Mouse (Mus musculus): ENCODE measurements around the gene Zfp1. TPM values are rescaled to one million over a fixed set of nuclear protein-coding genes. Genes with fewer than 3 reads are reported as not detected.

The Zfp1 gene
- polyA plus RNA-seq, 1 experiment from 2014 or later, result 24.4 TPM

DNA sequence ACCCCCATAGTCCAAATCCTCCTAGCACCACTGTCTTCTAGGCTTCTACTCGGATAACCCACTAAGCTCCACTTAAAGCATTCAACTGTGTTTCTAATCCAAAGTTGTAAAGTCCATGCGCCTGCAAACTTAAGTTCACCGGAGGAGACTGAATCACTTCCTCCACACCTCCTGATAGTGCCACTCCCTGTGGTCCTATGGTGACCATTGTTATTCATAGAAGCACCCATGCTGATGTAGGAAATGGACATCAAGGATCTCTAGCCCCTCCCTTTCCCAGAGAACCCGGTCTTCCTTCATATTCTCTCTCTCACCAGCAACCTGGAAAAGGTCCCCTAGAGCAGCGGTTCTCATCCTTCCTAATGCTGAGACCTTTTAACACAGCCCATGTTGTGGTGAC is 30.0 kb upstream of the Zfp1 start:
- WGBS, result 77% methylated on average over 5 of the region's 5 CpGs
- Histone ChIP-seq H3K27ac (no peak overlapping the region), H3K4me1 (0 out of 2 replicates have a peak, but pooled peaks cover 3% of the 10 kb centered on the region), H3K9ac (no peak overlapping the region), H3K4me3 (no peak overlapping the region), H3K9me3 (no peaks in the 10 kb centered on the region), H3K36me3 (peaks cover 3% of the 10 kb centered on the region; the same call in 1 of the 2 replicates), H3K27me3 (no peaks in the 10 kb centered on the region), H3K4me2 (no peak overlapping the region)
- no peak for ATAC-seq (ENCODE audit: insufficient number of reproducible peaks, low FRiP score, low TSS enrichment, low read depth)

DNA sequence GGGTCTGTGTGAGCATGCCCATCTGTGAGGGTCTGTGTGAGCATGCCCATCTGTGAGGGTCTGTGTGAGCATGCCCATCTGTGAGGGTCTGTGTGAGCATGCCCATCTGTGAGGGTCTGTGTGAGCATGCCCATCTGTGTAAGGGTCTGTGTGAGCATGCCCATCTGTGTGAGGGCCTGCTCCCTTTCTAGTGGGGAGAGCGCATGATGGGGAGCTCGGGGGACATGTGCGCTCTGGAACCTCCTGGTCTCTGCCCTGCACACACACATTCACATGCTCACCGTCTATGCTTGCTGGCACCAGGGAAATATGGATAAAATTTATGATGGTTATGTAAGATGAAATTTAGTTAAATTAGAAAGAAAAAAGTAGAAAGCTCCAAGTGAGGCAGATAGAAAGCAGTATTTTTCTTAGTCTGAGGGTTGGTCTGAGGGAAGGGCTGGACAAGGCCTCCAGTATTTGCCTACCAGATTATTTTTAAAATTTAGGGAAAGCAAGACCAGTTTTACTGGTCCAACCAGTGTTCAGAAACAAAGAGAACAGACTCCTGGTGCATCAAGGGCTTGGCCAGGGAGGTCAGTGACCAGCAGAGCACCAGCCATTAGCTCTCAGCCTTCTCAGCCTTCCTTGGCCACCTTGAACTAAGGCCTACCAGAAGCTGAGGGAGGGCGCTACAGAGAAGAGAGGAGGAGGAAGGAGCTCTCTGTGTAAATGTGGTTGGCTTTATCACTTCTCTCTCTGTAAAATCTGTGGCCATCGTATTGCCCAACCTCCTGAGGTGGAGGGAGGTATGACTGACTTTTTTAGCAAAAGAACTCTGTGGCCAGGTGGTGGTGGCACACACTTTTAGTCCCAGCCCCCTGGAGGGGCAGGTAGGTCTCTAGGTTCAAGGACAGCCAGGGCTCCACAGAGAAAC is 28.2 kb upstream of the Zfp1 start:
- Histone ChIP-seq H3K9ac (no peak overlapping the region), H3K36me3 (peaks cover 10% of the 10 kb centered on the region)
- no peak for ATAC-seq (ENCODE audit: insufficient number of reproducible peaks, low FRiP score, low TSS enrichment, low read depth)

DNA sequence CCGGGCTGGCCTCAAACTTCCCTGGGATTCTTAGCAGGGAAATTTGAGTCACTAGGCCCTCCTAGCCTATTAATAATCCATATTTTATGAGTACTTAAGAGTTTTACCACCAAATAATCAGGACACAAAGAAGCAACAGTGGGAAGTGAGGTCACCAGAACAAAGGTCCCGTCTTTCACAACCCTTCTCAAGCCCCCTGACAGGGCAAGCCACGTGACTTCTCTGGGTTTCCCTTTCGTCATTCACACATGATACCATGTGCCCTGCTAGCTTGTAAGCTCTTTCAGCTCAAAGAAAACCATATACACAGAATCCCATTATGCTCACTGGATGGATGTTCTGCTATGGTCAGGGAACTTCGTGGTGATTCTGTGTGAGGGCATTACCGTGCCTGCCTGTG is 25.4 kb upstream of the Zfp1 start:
- H3K4me3 ChIP-seq, result no peak overlapping the region
- 0 out of 2 replicates have a peak, but pooled peaks cover 3% of the 10 kb centered on the region for H3K4me1 ChIP-seq
- H3K9ac ChIP-seq, result no peak overlapping the region
- no peaks in the 10 kb centered on the region for H3K27me3 ChIP-seq
- H3K27ac ChIP-seq, result no peak overlapping the region
- H3K36me3 ChIP-seq, result peaks cover 24% of the 10 kb centered on the region
- no peak overlapping the region for H3K4me2 ChIP-seq
- ATAC-seq (ENCODE audit: insufficient number of reproducible peaks, low FRiP score, low TSS enrichment, low read depth), result no peak
- WGBS, result 64% methylated on average over 6 of the region's 6 CpGs
- H3K9me3 ChIP-seq, result no peaks in the 10 kb centered on the region

More for the DNA sequence above, 28.2 kb upstream of the Zfp1 start:
- Histone ChIP-seq H3K4me3 (no peak overlapping the region), H3K4me1 (0 out of 2 replicates have a peak, but pooled peaks cover 3% of the 10 kb centered on the region), H3K9me3 (no peaks in the 10 kb centered on the region), H3K27ac (no peak overlapping the region), H3K4me2 (no peak overlapping the region), H3K27me3 (no peaks in the 10 kb centered on the region)
- 83% methylated on average over 6 of the region's 6 CpGs for WGBS

DNA sequence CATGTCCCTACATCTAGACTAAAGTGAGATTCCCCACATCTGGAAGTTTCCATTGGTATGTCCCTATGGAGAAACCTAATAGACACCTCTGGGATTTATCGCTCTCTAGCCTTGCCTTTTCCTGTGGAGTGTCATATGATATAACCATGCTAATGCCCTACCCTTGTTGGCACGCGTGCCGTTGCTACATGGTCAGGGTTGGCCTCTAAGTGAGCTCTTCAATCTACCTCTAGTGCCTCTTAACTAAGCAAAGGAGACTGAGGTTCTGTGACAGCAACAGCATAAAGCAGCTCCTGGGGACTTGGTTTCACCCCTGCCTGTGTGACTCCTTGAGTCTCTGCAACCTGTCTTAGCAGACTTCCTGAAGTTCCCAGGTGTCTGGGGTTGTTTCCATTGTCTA is 24.9 kb upstream of the Zfp1 start:
- Histone ChIP-seq H3K9me3 (no peaks in the 10 kb centered on the region), H3K4me3 (no peak overlapping the region), H3K27ac (no peak overlapping the region), H3K4me1 (0 out of 2 replicates have a peak, but pooled peaks cover 3% of the 10 kb centered on the region), H3K36me3 (peaks cover 27% of the 10 kb centered on the region), H3K27me3 (no peaks in the 10 kb centered on the region), H3K9ac (no peak overlapping the region), H3K4me2 (no peak overlapping the region)
- 81% methylated on average over 4 of the region's 4 CpGs for WGBS
- no peak for ATAC-seq (ENCODE audit: insufficient number of reproducible peaks, low FRiP score, low TSS enrichment, low read depth)

DNA sequence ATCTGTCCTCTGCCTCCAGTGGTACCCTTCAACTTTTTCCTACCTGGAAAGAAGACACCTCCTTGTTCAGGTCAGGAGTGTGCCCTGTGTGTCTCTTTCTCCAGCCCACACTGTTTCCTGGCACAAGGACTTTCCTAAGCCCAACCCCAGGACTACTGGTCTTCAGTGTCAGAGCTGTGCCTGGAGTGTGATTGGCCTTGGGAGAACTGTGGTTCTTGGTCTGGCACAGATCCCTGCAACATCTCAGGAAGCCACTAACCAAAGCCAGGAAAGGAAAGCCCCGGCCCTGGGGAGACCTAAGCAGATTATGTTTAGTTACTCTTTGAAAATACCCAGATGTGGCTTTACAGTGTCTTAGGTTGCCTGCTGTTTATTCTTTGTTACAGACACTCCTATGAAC is 23.3 kb upstream of the Zfp1 start:
- H3K4me1 ChIP-seq, result peaks cover 3% of the 10 kb centered on the region; the same call in 1 of the 2 replicates
- no peak overlapping the region for H3K4me2 ChIP-seq
- no peak overlapping the region for H3K9ac ChIP-seq
- no peaks in the 10 kb centered on the region for H3K27me3 ChIP-seq
- no peaks in the 10 kb centered on the region for H3K9me3 ChIP-seq
- no peak for ATAC-seq (ENCODE audit: insufficient number of reproducible peaks, low FRiP score, low TSS enrichment, low read depth)
- H3K27ac ChIP-seq, result no peak overlapping the region
- WGBS, result 33% methylated on average over 1 of the region's 1 CpGs
- H3K36me3 ChIP-seq, result peaks cover 38% of the 10 kb centered on the region
- H3K4me3 ChIP-seq, result no peak overlapping the region

DNA sequence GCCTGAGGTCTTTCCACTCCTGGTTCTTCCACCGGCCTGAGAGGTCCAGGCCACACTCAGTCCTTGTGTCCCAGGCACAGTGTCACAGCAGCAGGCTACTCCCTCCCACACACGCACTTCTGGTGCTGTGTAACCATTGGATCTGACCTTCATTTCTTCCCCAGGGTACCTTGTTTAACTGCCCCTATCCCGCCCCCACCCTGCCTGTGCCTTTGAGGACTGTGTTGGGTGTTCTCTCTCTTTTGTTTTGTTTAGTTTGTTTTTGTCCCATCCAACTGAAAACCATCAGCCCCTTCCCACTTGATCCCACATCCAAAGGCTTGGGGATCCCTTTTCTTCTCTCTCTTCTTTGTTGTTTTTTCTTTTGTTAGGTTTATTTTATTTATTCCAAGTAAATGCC is 21.1 kb upstream of the Zfp1 start:
- ATAC-seq (ENCODE audit: insufficient number of reproducible peaks, low FRiP score, low TSS enrichment, low read depth), result no peak
- WGBS, result 87% methylated on average over 3 of the region's 3 CpGs
- H3K9ac ChIP-seq, result no peak overlapping the region
- peaks cover 15% of the 10 kb centered on the region for H3K4me1 ChIP-seq
- H3K27ac ChIP-seq, result no peak overlapping the region
- H3K4me3 ChIP-seq, result no peak overlapping the region
- H3K36me3 ChIP-seq, result peaks cover 38% of the 10 kb centered on the region
- H3K27me3 ChIP-seq, result no peaks in the 10 kb centered on the region
- no peaks in the 10 kb centered on the region for H3K9me3 ChIP-seq
- H3K4me2 ChIP-seq, result no peak overlapping the region

DNA sequence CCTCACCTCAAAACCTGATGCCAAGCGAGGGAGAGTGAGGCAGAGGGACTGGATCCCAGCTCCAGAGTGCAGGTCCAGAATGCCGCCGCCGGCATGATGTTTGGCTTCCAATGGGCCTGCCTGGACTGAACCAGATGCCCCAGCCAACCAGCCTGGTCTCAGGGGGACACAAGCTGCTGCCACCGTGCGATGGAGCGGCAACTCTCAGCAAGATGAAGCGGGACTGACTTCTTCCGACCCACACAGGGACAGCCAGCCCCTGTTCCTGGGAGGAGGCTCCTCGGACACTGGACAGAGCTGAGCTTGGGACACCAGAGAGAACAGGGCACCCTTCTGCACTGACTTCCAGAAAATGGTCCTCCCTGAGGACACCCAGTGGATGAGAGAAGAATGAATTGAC is 20.6 kb upstream of the Zfp1 start:
- Histone ChIP-seq H3K27ac (no peak overlapping the region), H3K27me3 (no peaks in the 10 kb centered on the region), H3K4me1 (peaks cover 17% of the 10 kb centered on the region), H3K36me3 (peaks cover 38% of the 10 kb centered on the region), H3K4me2 (no peak overlapping the region), H3K4me3 (no peak overlapping the region), H3K9me3 (no peaks in the 10 kb centered on the region), H3K9ac (no peak overlapping the region)
- ATAC-seq (ENCODE audit: insufficient number of reproducible peaks, low FRiP score, low TSS enrichment, low read depth), result no peak
- WGBS, result 87% methylated on average over 10 of the region's 10 CpGs

DNA sequence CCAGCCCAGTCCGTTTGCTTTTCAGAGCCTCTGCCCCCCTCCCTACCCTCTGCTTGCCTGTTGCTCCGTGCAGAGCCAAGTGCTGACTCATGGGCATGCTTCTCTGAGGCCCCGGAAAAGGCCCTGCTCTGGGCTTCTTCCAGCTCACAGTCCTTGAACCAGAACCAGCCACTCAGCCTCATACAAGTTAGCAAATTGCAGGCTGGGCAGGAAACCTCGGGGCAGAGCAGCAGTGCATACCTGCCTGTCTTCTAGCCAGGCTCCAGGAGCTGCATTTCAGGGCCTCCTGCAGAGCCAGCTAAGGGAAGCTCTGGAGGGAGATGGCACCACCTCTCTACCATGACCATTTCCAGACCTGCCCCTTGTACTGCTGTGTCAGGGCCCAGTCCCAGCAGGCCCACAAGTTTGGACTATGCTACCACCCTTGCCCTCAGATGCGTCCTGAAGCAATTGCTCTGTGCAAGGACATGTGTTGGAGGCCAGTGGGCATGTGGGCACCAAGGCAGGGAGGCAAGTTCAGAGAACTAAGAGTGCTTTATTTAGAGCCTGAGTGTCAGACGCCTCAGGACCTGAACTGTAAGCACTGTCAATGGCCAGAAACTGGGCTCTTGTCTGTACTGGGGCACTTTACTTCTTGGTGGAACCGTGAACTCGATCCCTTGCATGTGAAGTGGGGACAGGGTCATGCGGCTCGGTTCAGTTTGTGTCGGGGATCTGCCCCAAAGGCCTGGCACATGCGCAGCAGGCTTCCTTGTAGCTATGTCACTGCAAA is 18.9 kb upstream of the Zfp1 start:
- ATAC-seq (ENCODE audit: insufficient number of reproducible peaks, low FRiP score, low TSS enrichment, low read depth), result no peak
- no peak overlapping the region for H3K4me3 ChIP-seq
- peaks cover 32% of the 10 kb centered on the region for H3K36me3 ChIP-seq
- no peak overlapping the region for H3K27ac ChIP-seq
- no peaks in the 10 kb centered on the region for H3K9me3 ChIP-seq
- H3K9ac ChIP-seq, result no peak overlapping the region
- peaks cover 14% of the 10 kb centered on the region for H3K4me1 ChIP-seq
- no peak overlapping the region for H3K4me2 ChIP-seq
- 74% methylated on average over 12 of the region's 12 CpGs for WGBS
- no peaks in the 10 kb centered on the region for H3K27me3 ChIP-seq

DNA sequence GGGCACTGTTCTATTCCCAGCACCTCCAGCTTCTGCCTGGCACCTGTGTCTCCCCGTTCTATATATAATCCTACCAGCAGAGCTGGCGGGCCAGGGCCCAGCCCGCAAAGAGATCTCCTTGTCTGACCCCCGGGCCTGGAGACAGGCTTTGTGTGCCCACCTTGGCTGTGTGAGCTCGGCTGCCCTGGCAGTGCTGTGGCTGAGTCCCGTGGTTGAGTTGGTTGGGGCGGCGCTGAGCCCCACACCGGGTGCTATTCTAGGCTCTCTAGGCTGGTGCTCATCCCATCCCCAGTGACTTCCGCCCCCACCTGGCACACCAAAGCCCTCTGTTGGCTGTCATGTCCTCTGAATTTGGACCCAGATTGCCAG is 18.4 kb upstream of the Zfp1 start:
- ATAC-seq (ENCODE audit: insufficient number of reproducible peaks, low FRiP score, low TSS enrichment, low read depth), result no peak
- H3K4me1 ChIP-seq, result peaks cover 14% of the 10 kb centered on the region
- H3K36me3 ChIP-seq, result peaks cover 31% of the 10 kb centered on the region
- H3K4me3 ChIP-seq, result no peak overlapping the region
- 91% methylated on average over 10 of the region's 10 CpGs for WGBS
- no peak overlapping the region for H3K27ac ChIP-seq
- H3K9ac ChIP-seq, result no peak overlapping the region
- no peaks in the 10 kb centered on the region for H3K9me3 ChIP-seq
- H3K4me2 ChIP-seq, result no peak overlapping the region
- H3K27me3 ChIP-seq, result no peaks in the 10 kb centered on the region

DNA sequence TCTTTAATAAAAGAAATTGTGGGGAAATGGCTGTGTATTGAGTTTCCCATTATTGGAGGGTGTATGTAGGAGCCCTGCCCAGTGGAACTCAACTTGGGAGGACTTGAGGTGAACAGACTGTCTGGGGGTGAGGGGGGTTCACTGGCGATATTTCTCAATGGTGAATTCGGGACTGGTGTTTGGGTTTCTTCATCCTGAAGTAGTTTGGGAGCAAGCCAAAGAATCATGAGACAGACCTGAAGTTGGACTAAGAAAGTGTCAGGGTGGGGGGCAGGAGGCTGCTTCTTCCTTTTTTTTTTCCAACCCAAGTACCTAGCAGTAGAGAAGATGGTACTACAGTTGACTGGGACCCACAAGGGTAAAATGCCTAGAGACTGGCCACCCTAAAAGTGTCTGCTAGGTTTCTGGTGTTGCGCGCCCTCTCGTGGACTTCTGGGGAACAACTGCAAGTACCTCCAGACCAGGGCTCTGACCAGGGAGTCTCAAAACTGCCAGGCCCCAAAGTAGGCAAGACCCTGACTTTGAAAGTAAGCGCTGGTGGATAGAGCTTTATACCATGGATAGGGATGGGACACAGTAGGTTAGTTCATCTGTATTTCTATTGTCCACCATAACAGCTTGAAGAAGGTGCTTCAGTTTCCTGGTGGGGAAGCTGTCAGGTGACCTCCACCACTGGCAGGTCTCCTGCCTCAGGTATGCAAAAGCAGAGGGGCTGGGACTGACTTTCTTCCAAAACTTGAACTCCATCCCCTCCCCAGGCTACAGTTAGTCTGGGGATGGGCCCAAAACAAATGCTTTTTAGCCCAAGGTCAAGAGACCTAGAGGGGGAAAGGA is 17.3 kb upstream of the Zfp1 start:
- Histone ChIP-seq H3K36me3 (peaks cover 30% of the 10 kb centered on the region), H3K4me2 (no peak overlapping the region), H3K27ac (no peak overlapping the region), H3K4me3 (no peak overlapping the region), H3K27me3 (no peaks in the 10 kb centered on the region), H3K4me1 (peaks cover 22% of the 10 kb centered on the region), H3K9me3 (no peaks in the 10 kb centered on the region), H3K9ac (no peak overlapping the region)
- WGBS, result 31% methylated on average over 6 of the region's 6 CpGs
- ATAC-seq (ENCODE audit: insufficient number of reproducible peaks, low FRiP score, low TSS enrichment, low read depth), result no peak

DNA sequence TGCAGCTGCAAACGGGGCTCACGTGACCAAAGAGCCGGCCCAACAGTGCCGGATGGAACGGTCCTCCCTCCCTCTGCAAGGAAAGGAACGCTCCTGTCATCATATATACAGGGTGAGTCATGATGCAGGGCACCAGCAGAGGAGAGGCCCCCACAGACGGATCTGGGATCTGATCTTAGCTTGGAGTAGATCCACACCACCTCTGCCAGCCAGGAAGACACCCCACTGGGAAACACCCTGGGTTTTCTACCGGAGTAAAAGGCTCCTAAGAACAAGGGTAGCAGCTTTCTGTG is 16.7 kb upstream of the Zfp1 start:
- 69% methylated on average over 8 of the region's 8 CpGs for WGBS
- peaks cover 24% of the 10 kb centered on the region for H3K36me3 ChIP-seq
- no peak for ATAC-seq (ENCODE audit: insufficient number of reproducible peaks, low FRiP score, low TSS enrichment, low read depth)

More for the DNA sequence above, 16.7 kb upstream of the Zfp1 start:
- Histone ChIP-seq H3K4me3 (no peak overlapping the region), H3K9me3 (no peaks in the 10 kb centered on the region), H3K4me1 (peaks cover 22% of the 10 kb centered on the region), H3K4me2 (no peak overlapping the region), H3K27me3 (no peaks in the 10 kb centered on the region), H3K27ac (no peak overlapping the region), H3K9ac (no peak overlapping the region)

All from limb, embryonic 15.5 days (tissue).